Mouse (Mus musculus) C2C12 (cell line): ENCODE results near the gene Dcun1d1.

Experiments
- CEBPB ChIP-seq: IDR thresholded peaks from one replicate; pipeline ENCODE4 v1.6.1; 2011; ENCODE audit warnings: low read depth, mild to moderate bottlenecking, control low read depth, moderate library complexity
- CTCF ChIP-seq: IDR thresholded peaks from one replicate; pipeline ENCODE4 v1.5.1; 2011; ENCODE audit not compliant: control insufficient read depth, insufficient read depth, insufficient read length
- FOSL1 ChIP-seq: IDR thresholded peaks from one replicate; pipeline ENCODE4 v1.8.0; 2011; ENCODE audit warnings: mild to moderate bottlenecking, low read length; ENCODE audit not compliant: poor library complexity, insufficient read depth, severe bottlenecking
- MAX ChIP-seq: IDR thresholded peaks from one replicate; pipeline ENCODE4 v1.6.1; 2011; ENCODE audit warnings: mild to moderate bottlenecking, control low read depth
- MYOG ChIP-seq: IDR thresholded peaks from one replicate; pipeline ENCODE4 v1.6.1; 2011; ENCODE audit not compliant: control insufficient read depth, insufficient read length; ENCODE audit errors: extremely low read depth
- USF1 ChIP-seq: IDR thresholded peaks from one replicate; pipeline ENCODE4 v1.6.1; 2011; ENCODE audit warnings: low read depth, mild to moderate bottlenecking, control low read depth, moderate library complexity

- no peak for TF ChIP-seq CTCF
- no peak for TF ChIP-seq MYOG
- no peak for TF ChIP-seq USF1
- no peak for TF ChIP-seq CEBPB
- TF ChIP-seq FOSL1: no peak
- TF ChIP-seq MAX: no peak
These were observed 36.6 kb downstream of the Dcun1d1 start for GRCm38 (mm10) chr3:35900555-35901204.
